Mouse (Mus musculus) CH12.LX (cell line): ENCODE data around the gene Mttp. TPM values are rescaled to one million over a fixed set of nuclear protein-coding genes. Genes with fewer than 3 reads are reported as not detected.

Experiments
- DNase-seq: peaks from one replicate; pipeline ENCODE4 v3.0.0-alpha.2; 2013; ENCODE audit errors: extremely low read depth
- H3K27ac ChIP-seq: 2 replicates; pipeline ENCODE4 v1.5.1; 2012; ENCODE audit warnings: low read depth, mild to moderate bottlenecking, control low read depth, moderate library complexity; ENCODE audit not compliant: insufficient read depth
- H3K27me3 ChIP-seq: replicated peaks from 2 replicates; pipeline ENCODE3; 2012; ENCODE audit warnings: inconsistent platforms
- H3K36me3 ChIP-seq, 2 experiments: replicated peaks in 1 of 2; 2 replicates each; pipeline versions ENCODE3 to v1.6.1; 2012; ENCODE audit warnings: inconsistent platforms in 1 of 2, low read length in 1 of 2, mild to moderate bottlenecking in 1 of 2, mixed read lengths in 1 of 2, moderate library complexity in 1 of 2; ENCODE audit not compliant: control insufficient read depth in 1 of 2, insufficient read depth in 1 of 2
- H3K4me1 ChIP-seq, 2 experiments: 2 replicates each; pipeline ENCODE4 v1.6.1; 2012; ENCODE audit warnings: inconsistent platforms in 1 of 2, moderate library complexity in 1 of 2; ENCODE audit not compliant: insufficient read depth in 2 of 2, control insufficient read depth in 1 of 2
- H3K4me2 ChIP-seq: 2 replicates; pipeline ENCODE4 v1.6.1; 2012; ENCODE audit warnings: low read depth, mild to moderate bottlenecking, control low read depth; ENCODE audit not compliant: poor library complexity, insufficient read depth, severe bottlenecking
- H3K4me3 ChIP-seq, 3 experiments: fragments of 150-350 bp in 1 of 3; sonication (generic) in 1 of 3; replicated peaks in 1 of 3; 2 replicates each; pipeline versions ENCODE3 to v1.5.1; 2011 to 2012; ENCODE audit warnings: low read depth in 2 of 3, low read length in 2 of 3, mild to moderate bottlenecking in 2 of 3, moderate library complexity in 2 of 3, control low read depth in 1 of 3, improper control_type of control experiment in 1 of 3, inconsistent platforms in 1 of 3, mixed read lengths in 1 of 3; ENCODE audit not compliant: poor library complexity in 1 of 3
- H3K79me2 ChIP-seq: replicated peaks from 2 replicates; pipeline ENCODE4 v1.6.1; 2012; ENCODE audit warnings: mild to moderate bottlenecking, moderate library complexity; ENCODE audit not compliant: control insufficient read depth, poor library complexity, insufficient read depth, severe bottlenecking; ENCODE audit errors: extremely low read depth
- H3K9ac ChIP-seq: 2 replicates; pipeline ENCODE4 v1.6.1; 2012; ENCODE audit warnings: low read depth, mild to moderate bottlenecking, control low read depth, moderate library complexity; ENCODE audit not compliant: insufficient read depth
- H3K9me3 ChIP-seq: replicated peaks from 2 replicates; pipeline ENCODE3; 2012; ENCODE audit warnings: low read length, inconsistent platforms, mixed read lengths
- CHD1 ChIP-seq: IDR thresholded peaks from 2 replicates; pipeline ENCODE4 v1.6.1; 2012; ENCODE audit warnings: low read depth, low read length, improper control_type of control experiment, inconsistent platforms
- CHD2 ChIP-seq: IDR thresholded peaks from 2 replicates; pipeline ENCODE4 v1.6.1; 2011; ENCODE audit warnings: low read length, improper control_type of control experiment
- CTCF ChIP-seq, 2 experiments: IDR thresholded peaks in 1 of 2; conservative IDR thresholded peaks in 1 of 2; 2 replicates each; pipeline ENCODE4 v1.5.1; 2011 to 2012; ENCODE audit warnings: low read depth in 2 of 2, low read length in 2 of 2, improper control_type of control experiment in 1 of 2, inconsistent platforms in 1 of 2, mild to moderate bottlenecking in 1 of 2, moderate library complexity in 1 of 2
- EP300 ChIP-seq: IDR thresholded peaks from 2 replicates; pipeline ENCODE4 v1.6.1; 2011; ENCODE audit warnings: low read length, improper control_type of control experiment
- GABPA ChIP-seq: IDR thresholded peaks from 2 replicates; pipeline ENCODE4 v1.6.1; 2012; ENCODE audit warnings: low read depth, low read length, improper control_type of control experiment, inconsistent platforms; ENCODE audit not compliant: insufficient replicate concordance
- IRF4 ChIP-seq: IDR thresholded peaks from 2 replicates; pipeline ENCODE4 v1.6.1; 2014; ENCODE audit warnings: low read depth, mild to moderate bottlenecking, inconsistent platforms, low read length, improper control_type of control experiment
- JUN ChIP-seq: IDR thresholded peaks from 2 replicates; pipeline ENCODE4 v1.6.1; 2011; ENCODE audit warnings: low read depth, mild to moderate bottlenecking, low read length, improper control_type of control experiment, moderate library complexity; ENCODE audit not compliant: insufficient read depth
- JUND ChIP-seq: conservative IDR thresholded peaks from 2 replicates; pipeline ENCODE4 v1.6.1; 2011; ENCODE audit warnings: low read depth, low read length, improper control_type of control experiment
- KAT2A ChIP-seq: IDR thresholded peaks from 2 replicates; pipeline ENCODE4 v1.6.1; 2012; ENCODE audit warnings: low read length, improper control_type of control experiment, inconsistent platforms; ENCODE audit not compliant: insufficient replicate concordance
- MAFK ChIP-seq: IDR thresholded peaks from 2 replicates; pipeline ENCODE4 v1.6.1; 2011; ENCODE audit warnings: low read length, improper control_type of control experiment; ENCODE audit not compliant: insufficient replicate concordance
- MAX ChIP-seq: IDR thresholded peaks from 2 replicates; pipeline ENCODE4 v1.6.1; 2011; ENCODE audit warnings: low read length, improper control_type of control experiment
- MAZ ChIP-seq: IDR thresholded peaks from 2 replicates; pipeline ENCODE4 v1.6.1; 2012; ENCODE audit warnings: low read depth, mild to moderate bottlenecking, inconsistent platforms, low read length, improper control_type of control experiment, moderate library complexity
- MEF2A ChIP-seq: IDR thresholded peaks from 2 replicates; pipeline ENCODE4 v1.6.1; 2014; ENCODE audit warnings: low read depth, mild to moderate bottlenecking, inconsistent platforms, low read length, improper control_type of control experiment, borderline replicate concordance
- MYC ChIP-seq: IDR thresholded peaks from 2 replicates; pipeline ENCODE4 v1.6.1; 2011; ENCODE audit warnings: low read depth, mild to moderate bottlenecking, improper control_type of control experiment, low read length
- NELFE ChIP-seq: IDR thresholded peaks from 2 replicates; pipeline ENCODE4 v1.6.1; 2011; ENCODE audit warnings: low read depth, low read length, improper control_type of control experiment
- NRF1 ChIP-seq: IDR thresholded peaks from 2 replicates; pipeline ENCODE4 v1.6.1; 2014; ENCODE audit warnings: low read depth, mild to moderate bottlenecking, inconsistent platforms, low read length, improper control_type of control experiment, moderate library complexity
- PAX5 ChIP-seq: IDR thresholded peaks from 2 replicates; pipeline ENCODE4 v1.6.1; 2012; ENCODE audit warnings: low read length, inconsistent platforms, mixed read lengths
- POLR2A ChIP-seq: IDR thresholded peaks from 2 replicates; pipeline ENCODE4 v1.6.1; 2011; ENCODE audit warnings: low read depth, mild to moderate bottlenecking, improper control_type of control experiment, low read length
- POLR2AphosphoS2 ChIP-seq: IDR thresholded peaks from 2 replicates; pipeline ENCODE4 v1.6.1; 2011; ENCODE audit warnings: low read depth, low read length, improper control_type of control experiment
- RAD21 ChIP-seq: IDR thresholded peaks from 2 replicates; pipeline ENCODE4 v1.6.1; 2011; ENCODE audit warnings: low read depth, mild to moderate bottlenecking, low read length, improper control_type of control experiment, moderate library complexity
- RCOR1 ChIP-seq: conservative IDR thresholded peaks from 2 replicates; pipeline ENCODE4 v1.6.1; 2012; ENCODE audit warnings: low read depth, mild to moderate bottlenecking, inconsistent platforms, low read length, improper control_type of control experiment
- SMC3 ChIP-seq: IDR thresholded peaks from 2 replicates; pipeline ENCODE4 v1.6.1; 2011; ENCODE audit warnings: low read depth, low read length, improper control_type of control experiment
- TCF12 ChIP-seq: IDR thresholded peaks from 2 replicates; pipeline ENCODE4 v1.6.1; 2014; ENCODE audit warnings: low read depth, mild to moderate bottlenecking, inconsistent platforms, low read length, improper control_type of control experiment
- UBTF ChIP-seq: IDR thresholded peaks from 2 replicates; pipeline ENCODE4 v1.6.1; 2012; ENCODE audit warnings: low read depth, mild to moderate bottlenecking, inconsistent platforms, low read length, improper control_type of control experiment, moderate library complexity
- USF1 ChIP-seq: IDR thresholded peaks from 2 replicates; pipeline ENCODE4 v1.6.1; 2014; ENCODE audit warnings: low read depth, mild to moderate bottlenecking, inconsistent platforms, low read length, improper control_type of control experiment
- USF2 ChIP-seq: conservative IDR thresholded peaks from 2 replicates; pipeline ENCODE4 v1.6.1; 2011; ENCODE audit warnings: low read depth, low read length, improper control_type of control experiment
- ZC3H11A ChIP-seq: IDR thresholded peaks from 2 replicates; pipeline ENCODE4 v1.6.1; 2012; ENCODE audit warnings: low read depth, mild to moderate bottlenecking, inconsistent platforms, low read length, improper control_type of control experiment
- ZKSCAN1 ChIP-seq: IDR thresholded peaks from 2 replicates; pipeline ENCODE4 v1.6.1; 2012; ENCODE audit warnings: low read depth, inconsistent platforms, low read length, improper control_type of control experiment, borderline replicate concordance
- dilution Hi-C: fragments of 300-500 bp; cut with MboI; formaldehyde crosslinking; loops from 2 replicates; pipeline ENCODE4 v1.14.3; 2020; ENCODE audit warnings: low sequenced_read_pairs; ENCODE audit not compliant: extremely low pct_unique_long_range_greater_than_20kb, extremely low pct_ligation_motif_present
- in situ Hi-C: fragments of 300-500 bp; cut with MboI; formaldehyde crosslinking; loops from 3 replicates; pipeline ENCODE4 v1.14.3; 2019; ENCODE audit warnings: low sequenced_read_pairs, low pct_ligation_motif_present, low pct_unique_long_range_greater_than_20kb, mixed read lengths
- polyA plus RNA-seq: library from polyadenylated mRNA; unstranded; fragments of >175 nt; gene quantifications from 2 replicates; pipeline ENCODE4 v1.2.1, GENCODE M21; 2012; ENCODE audit warnings: low read depth; ENCODE audit not compliant: insufficient read length
- total RNA-seq, 2 experiments: library from RNA; depleted of rRNA; stranded (reverse); fragments of 300-350 nt in 1 of 2; fragments of >200 nt in 1 of 2; gene quantifications; 2 replicates each; pipeline ENCODE4 v1.2.3; 2012 to 2014

The Mttp gene
- total and polyA plus RNA-seq, 3 experiments, result 4.5 to 6.3 (median 5.9) TPM

- H3K36me3 ChIP-seq, result no peaks in the 10 kb centered on the region
- peaks cover 22% of the 10 kb centered on the region for H3K27me3 ChIP-seq
- H3K27ac ChIP-seq, result no peak overlapping the region
- peaks cover 33 to 57% of the 10 kb centered on the region in 2 experiments for H3K4me1 ChIP-seq
- H3K79me2 ChIP-seq, result no peaks in the 10 kb centered on the region
- H3K4me2 ChIP-seq, result no peak overlapping the region
- dilution Hi-C loops (no loop called here), in situ Hi-C loops (loop anchor here (5.0 kb wide), 2 partner anchors 64 to 66 kb away; no protein-coding TSS in a partner anchor)
- H3K9me3 ChIP-seq, result peaks cover 2% of the 10 kb centered on the region
- DNase-seq, result no peak
- TF ChIP-seq USF1, result no peak
- TF ChIP-seq RCOR1, result no peak
- no peak for TF ChIP-seq POLR2A
- no peak for TF ChIP-seq RAD21
- TF ChIP-seq GABPA, result no peak
- no peak for TF ChIP-seq KAT2A
- TF ChIP-seq IRF4, result no peak
- TF ChIP-seq EP300, result no peak
- TF ChIP-seq MAX, result no peak
- TF ChIP-seq UBTF, result no peak
- TF ChIP-seq JUND, result no peak
- TF ChIP-seq NRF1, result no peak
- no peak for TF ChIP-seq ZC3H11A
- TF ChIP-seq CTCF (conservative IDR thresholded peaks at IDR 0.05 in 1 of 2, IDR thresholded peaks at IDR 0.05 in 1 of 2; ENCODE audit: low read depth in 2 of 2, low read length in 2 of 2), result no peak
- H3K4me3 ChIP-seq, result no peak overlapping the region
- no peak overlapping the region for H3K9ac ChIP-seq
These were observed 78.8 kb downstream of the Mttp start for GRCm38 (mm10) chr3:138065930-138066329.

GRCm38 (mm10) chr3:138064732-138065645 is 79.8 kb downstream of the Mttp start, which contains the start of gene 1110002E22Rik:
Gene 1110002E22Rik (plus strand): TSS chr3:138065052.
- H3K9me3 ChIP-seq, result peaks cover 2% of the 10 kb centered on the region
- in situ Hi-C loops (loop anchor here (5.0 kb wide), 2 partner anchors 63 to 67 kb away; no protein-coding TSS in a partner anchor), dilution Hi-C loops (no loop called here)
- H3K27ac ChIP-seq, result peak within 1 kb of the TSS; percentile 48
- H3K27me3 ChIP-seq, result peaks cover 22% of the 10 kb centered on the region
- peak; percentile 95 for DNase-seq
- H3K9ac ChIP-seq, result peak within 1 kb of the TSS; percentile 13
- H3K4me1 ChIP-seq, result peaks cover 31 to 51% of the 10 kb centered on the region in 2 experiments
- no peaks in the 10 kb centered on the region for H3K36me3 ChIP-seq
- peak within 1 kb of the TSS in 2 of 3 experiments; percentile 21 to 36 for H3K4me3 ChIP-seq
- H3K79me2 ChIP-seq, result no peaks in the 10 kb centered on the region
- H3K4me2 ChIP-seq, result peak within 1 kb of the TSS; percentile 55
- TF ChIP-seq MEF2A (peak; percentile 97), CTCF (conservative IDR thresholded peaks at IDR 0.05 in 1 of 2, IDR thresholded peaks at IDR 0.05 in 1 of 2; ENCODE audit: low read depth in 2 of 2, low read length in 2 of 2) (no peak), JUN (peak; percentile 97), MYC (peak; percentile 81), MAZ (peak; percentile 91), MAX (peak; percentile 62), NELFE (peak; percentile 19; the same call in 1 of the 2 replicates), JUND (peak; percentile 98), SMC3 (no peak), POLR2AphosphoS2 (no peak), UBTF (peak; percentile 95), IRF4 (peak; percentile 99), CHD2 (peak; percentile 83), MAFK (0 out of 2 replicates have a peak, but pooled peaks have one; percentile 51), EP300 (peak; percentile 92), NRF1 (no peak), RCOR1 (peak; percentile 43; the same call in 1 of the 2 replicates), GABPA (no peak), CHD1 (0 out of 2 replicates have a peak, but pooled peaks have one; percentile 24), ZKSCAN1 (no peak), PAX5 (no peak), TCF12 (peak; percentile 57; the same call in 1 of the 2 replicates), USF1 (no peak), USF2 (0 out of 2 replicates have a peak, but pooled peaks have one; percentile 21)
